Comparison of ENCODE assay signal across 8 mouse cellular contexts in the genomic region with DNA sequence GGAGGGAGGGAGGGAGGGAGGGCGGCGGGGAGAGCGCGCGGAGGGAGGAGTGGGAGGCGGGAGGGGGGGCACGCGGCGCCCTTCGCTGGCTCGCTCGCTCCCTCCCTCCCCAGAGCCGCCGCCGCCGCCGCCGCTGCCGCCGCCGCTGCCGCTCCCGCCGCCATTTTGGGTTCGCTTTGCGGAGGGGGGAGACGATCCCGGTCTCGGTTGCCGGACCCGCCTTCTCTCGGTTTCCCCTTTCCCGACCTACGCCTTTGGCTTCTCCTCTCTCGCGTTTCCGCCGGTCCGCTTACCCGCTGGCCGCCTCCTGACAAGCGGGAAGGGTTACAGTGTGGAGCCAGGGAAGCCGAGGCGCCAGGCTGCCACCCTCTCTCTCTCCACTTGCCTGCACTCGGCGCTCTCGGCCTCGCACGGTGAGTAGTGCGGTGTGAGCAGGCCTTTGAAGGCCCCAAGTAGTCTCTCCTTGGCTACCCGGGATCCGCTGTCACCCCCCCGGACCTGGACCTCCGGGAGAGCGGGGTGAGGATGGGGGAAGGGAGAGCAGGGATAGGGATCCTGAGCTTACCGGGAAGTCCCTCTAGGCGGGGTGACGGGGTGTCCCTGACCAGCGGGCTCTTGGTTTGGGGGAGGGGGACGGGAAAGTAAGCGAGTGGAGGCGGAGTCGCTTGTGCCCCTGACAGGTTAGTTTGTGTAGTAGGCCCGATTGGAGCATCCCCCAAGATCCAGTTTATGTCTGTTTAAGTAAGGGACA. TPM values are rescaled to one million over a fixed set of nuclear protein-coding genes. Genes with fewer than 3 reads are reported as not detected.
A peak's percentile ranks its signal among the peaks of the same experiment; 100 is the strongest.
DNase-seq lines count a peak whose midpoint lies in the region; ATAC-seq and TF ChIP-seq lines count a peak whose summit lies in the region.

A gene (plus strand): TSS at position 47 of the 751 bp plus-strand sequence.
A gene (minus strand): TSS at position 606 of the 751 bp plus-strand sequence.

- intact Hi-C loops in gastrocnemius, adult 2 months (cut with DNase I): loop anchor here (5.0 kb wide), 1 partner anchor 42 kb away; no protein-coding TSS in a partner anchor
- intact Hi-C loops in left cerebral cortex, adult 2 months (cut with DNase I): no loop called here

- no peaks in the 10 kb centered on the region for H3K36me3 ChIP-seq in hindbrain, embryonic 16.5 days (ENCODE audit: control insufficient read depth, insufficient read depth, low read length)
- no peaks in the 10 kb centered on the region for H3K36me3 ChIP-seq in macrophage (ENCODE audit: inconsistent target)

- H3K4me3 ChIP-seq in gastrocnemius, adult 2 months: peak within 1 kb of the TSS; percentile 79
- peak within 1 kb of the TSS; percentile 82 for H3K4me3 ChIP-seq in hindbrain, embryonic 16.5 days (ENCODE audit: low read length)
- peak within 1 kb of the TSS; percentile 97 for H3K4me3 ChIP-seq in left cerebral cortex, adult 2 months
- peak within 1 kb of the TSS; percentile 92 for H3K4me3 ChIP-seq in macrophage (ENCODE audit: inconsistent target)

- TF ChIP-seq CTCF in gastrocnemius, adult 2 months (IDR thresholded peaks at IDR 0.05): peak; percentile 54
- peak; percentile 45 for TF ChIP-seq CTCF in left cerebral cortex, adult 2 months (IDR thresholded peaks at IDR 0.05)

- H3K4me2 ChIP-seq in hindbrain, embryonic 16.5 days (ENCODE audit: low read length): peak within 1 kb of the TSS; percentile 80

- peaks cover 24% of the 10 kb centered on the region for H3K4me1 ChIP-seq in hindbrain, embryonic 16.5 days (ENCODE audit: control insufficient read depth, insufficient read depth, low read depth, low read length)

- H3K27me3 ChIP-seq in hindbrain, embryonic 16.5 days (replicated peaks; ENCODE audit: control insufficient read depth, insufficient read depth, low read length): no peaks in the 10 kb centered on the region

- peak within 1 kb of the TSS; percentile 96 for H3K27ac ChIP-seq in gastrocnemius, adult 2 months
- peak within 1 kb of the TSS; percentile 99 for H3K27ac ChIP-seq in hindbrain, embryonic 16.5 days (ENCODE audit: low read depth, low read length)
- H3K27ac ChIP-seq in left cerebral cortex, adult 2 months: peak within 1 kb of the TSS; percentile 95
- H3K27ac ChIP-seq in macrophage: peak within 1 kb of the TSS; percentile 91

- peak within 1 kb of the TSS; percentile 94 for H3K9ac ChIP-seq in hindbrain, embryonic 16.5 days (ENCODE audit: low read depth, low read length)

- under 1% methylated on average over 39 of the region's 64 CpGs for WGBS in hindbrain, embryonic 16.5 days
- WGBS in macrophage (ENCODE audit: missing documents): under 1% methylated on average over 38 of the region's 64 CpGs

- peak; percentile 68 for ATAC-seq in common myeloid progenitor, adult 5-6 weeks (replicated peaks; ENCODE audit: low read depth, poor library complexity, severe bottlenecking)
- peak; percentile 80 for ATAC-seq in hindbrain, embryonic 16.5 days

- peak; percentile 91 for DNase-seq in ZHBTc4 (ENCODE audit: low read depth, low spot score)
- DNase-seq in gastrocnemius, adult 2 months: peak; percentile 88
- DNase-seq in left cerebral cortex, adult 2 months (ENCODE audit: extremely low spot score in 1 of 2, low spot score in 2 of 2): peak; percentile 67 to 72
- peak; percentile 69 for DNase-seq in right cerebral cortex, postnatal 14 days
- peak; percentile 67 for DNase-seq in urinary bladder, postnatal 25 days (ENCODE audit: low spot score)

- peaks cover 90% of the 10 kb centered on the region for H3K79me2 ChIP-seq in macrophage (ENCODE audit: inconsistent target)

- no peaks in the 10 kb centered on the region for H3K9me3 ChIP-seq in hindbrain, embryonic 16.5 days (ENCODE audit: control insufficient read depth, low read length)

RNA-seq across cellular contexts. Expression of the first gene that starts in this region (rescaled TPM):
- total RNA-seq in common myeloid progenitor, adult 5-6 weeks (2017): 30.2 and 37.4 TPM in 2 replicates
- total RNA-seq in gastrocnemius, adult 2 months (2021): 10 to 100 TPM; 34.2 to 35.6 TPM
- polyA plus RNA-seq in hindbrain, embryonic 16.5 days (2015; fragmentation: Nextera tagmentation; extraction: Ambion mirVana): 17.4 and 18.2 TPM in 2 replicates
- total RNA-seq in left cerebral cortex, adult 2 months (2021): 10 to 100 TPM; 96.1 to 96.9 TPM
- 100 to 1,000 TPM; 160 to 261 (median 217) TPM for total RNA-seq in macrophage (2018; cell fraction: chromatin; rRNA removed)
- 10 to 100 TPM; 13.4 to 27.7 (median 21.5) TPM for total RNA-seq in macrophage (2018; cell fraction: cytosol; rRNA removed)
- 100 to 1,000 TPM in 14 of 26 experiments, 10 to 100 TPM in 12; 67.8 to 150 (median 106) TPM for total RNA-seq in macrophage (2018; cell fraction: nucleus; rRNA removed)
- polyA plus RNA-seq in macrophage (2018): 11.3 to 14.9 TPM (median 12.2 TPM) in 3 replicates

RNA-seq across cellular contexts. Expression of the second gene that starts in this region (rescaled TPM):
- 93.1 and 111 TPM in 2 replicates for total RNA-seq in common myeloid progenitor, adult 5-6 weeks (2017)
- total RNA-seq in gastrocnemius, adult 2 months (2021): 10 to 100 TPM; 65.5 to 79.9 TPM
- polyA plus RNA-seq in hindbrain, embryonic 16.5 days (2015; fragmentation: Nextera tagmentation; extraction: Ambion mirVana): 127 and 130 TPM in 2 replicates
- 100 to 1,000 TPM in 1 of 2 experiments, 10 to 100 TPM in 1; 97.5 to 113 TPM for total RNA-seq in left cerebral cortex, adult 2 months (2021)
- 100 to 1,000 TPM in 19 of 26 experiments, 10 to 100 TPM in 7; 60.7 to 240 (median 130) TPM for total RNA-seq in macrophage (2018; cell fraction: chromatin; rRNA removed)
- total RNA-seq in macrophage (2018; cell fraction: cytosol; rRNA removed): 10 to 100 TPM; 24.9 to 38.7 (median 33.0) TPM
- total RNA-seq in macrophage (2018; cell fraction: nucleus; rRNA removed): 100 to 1,000 TPM in 5 of 26 experiments, 10 to 100 TPM in 21; 52.7 to 165 (median 88.3) TPM
- polyA plus RNA-seq in macrophage (2018): 20.8 to 37.1 TPM (median 35.9 TPM) in 3 replicates

Comparison
In these comparisons a context has a peak if more than half of its experiments do, and no peak if none do; other contexts are left out.
1. Peak in every context shown above with its lines: DNase-seq, ATAC-seq, H3K4me3 ChIP-seq and H3K27ac ChIP-seq.